In genomic region chr2:167679902-167680430, GRCm38 (mm10) we compare ENCODE assay signal across 8 mouse cellular contexts. TPM values are rescaled to one million over a fixed set of nuclear protein-coding genes. Genes with fewer than 3 reads are reported as not detected.
A peak's percentile ranks its signal among the peaks of the same experiment; 100 is the strongest.
DNase-seq lines count a peak whose midpoint lies in the region; ATAC-seq and TF ChIP-seq lines count a peak whose summit lies in the region.

No protein-coding gene starts in this region.

- 2% methylated on average over 13 of the region's 13 CpGs for WGBS in intestine, embryonic 16.5 days
- WGBS in limb, embryonic 13.5 days, result 3% methylated on average over 13 of the region's 13 CpGs
- 3% methylated on average over 13 of the region's 13 CpGs for WGBS in midbrain, embryonic 14.5 days

- no peak overlapping the region for H3K4me3 ChIP-seq in cortical plate, adult 2 months (ENCODE audit: insufficient read depth, low read length)
- no peak overlapping the region for H3K4me3 ChIP-seq in intestine, embryonic 16.5 days (ENCODE audit: low read length)
- H3K4me3 ChIP-seq in limb, embryonic 13.5 days, result no peak overlapping the region
- H3K4me3 ChIP-seq in midbrain, embryonic 14.5 days (replicated peaks; ENCODE audit: low read depth, low read length), result no peak overlapping the region

- DNase-seq in urinary bladder, adult 2 months (ENCODE audit: low spot score), result peak; percentile 72
- DNase-seq in urinary bladder, postnatal 10 days (ENCODE audit: low spot score), result no peak
- DNase-seq in gastrocnemius, postnatal 14 days, result peak; percentile 83
- DNase-seq in midbrain, embryonic 14.5 days, result peak; percentile 87
- peak; percentile 78 to 86 for DNase-seq in spleen, postnatal 36 days (ENCODE audit: low spot score in 2 of 2)

- no peak for TF ChIP-seq POLR2A in cortical plate, adult 2 months (IDR thresholded peaks at IDR 0.05; ENCODE audit: extremely low read depth, insufficient read depth, low read length)

- intact Hi-C loops in gastrocnemius, postnatal 14 days (cut with DNase I; ENCODE audit: low total_unique reads), result loop anchor here (5.0 to 10.0 kb wide), 3 partner anchors 38 to 325 kb away; partner anchors contain the start of gene Snai1

- no peak overlapping the region for H3K27ac ChIP-seq in cortical plate, adult 2 months (ENCODE audit: insufficient read depth, low read length)
- H3K27ac ChIP-seq in intestine, embryonic 16.5 days (ENCODE audit: low read length), result no peak overlapping the region
- H3K27ac ChIP-seq in limb, embryonic 13.5 days, result no peak overlapping the region
- no peak overlapping the region for H3K27ac ChIP-seq in midbrain, embryonic 14.5 days (replicated peaks; ENCODE audit: low read depth, low read length)

- TF ChIP-seq CTCF in cortical plate, adult 2 months (IDR thresholded peaks at IDR 0.05; ENCODE audit: extremely low read depth, insufficient read depth, low read length), result peak; percentile 76

- H3K4me1 ChIP-seq in cortical plate, adult 2 months (ENCODE audit: control insufficient read depth, insufficient read depth, low read length), result no peaks in the 10 kb centered on the region
- H3K4me1 ChIP-seq in intestine, embryonic 16.5 days (ENCODE audit: control insufficient read depth, insufficient read depth, low read length), result 0 out of 2 replicates have a peak, but pooled peaks cover 4% of the 10 kb centered on the region
- H3K4me1 ChIP-seq in limb, embryonic 13.5 days, result no peaks in the 10 kb centered on the region
- no peaks in the 10 kb centered on the region for H3K4me1 ChIP-seq in midbrain, embryonic 14.5 days (ENCODE audit: control insufficient read depth, insufficient read depth, low read length)

- peak; percentile 76 for ATAC-seq in intestine, embryonic 16.5 days
- ATAC-seq in limb, embryonic 13.5 days (ENCODE audit: low FRiP score, low read depth), result peak; percentile 78
- ATAC-seq in midbrain, embryonic 14.5 days (ENCODE audit: low FRiP score, low TSS enrichment), result peak; percentile 63; the same call in 1 of the 2 replicates

- H3K36me3 ChIP-seq in intestine, embryonic 16.5 days (ENCODE audit: control insufficient read depth, insufficient read depth, low read length), result no peaks in the 10 kb centered on the region
- no peaks in the 10 kb centered on the region for H3K36me3 ChIP-seq in limb, embryonic 13.5 days
- H3K36me3 ChIP-seq in midbrain, embryonic 14.5 days (ENCODE audit: control insufficient read depth, insufficient read depth, low read length), result no peaks in the 10 kb centered on the region

- H3K4me2 ChIP-seq in intestine, embryonic 16.5 days (ENCODE audit: low read depth, low read length), result no peak overlapping the region
- no peak overlapping the region for H3K4me2 ChIP-seq in limb, embryonic 13.5 days (replicated peaks)
- no peak overlapping the region for H3K4me2 ChIP-seq in midbrain, embryonic 14.5 days (ENCODE audit: low read length)

- no peaks in the 10 kb centered on the region for H3K9me3 ChIP-seq in intestine, embryonic 16.5 days (ENCODE audit: control insufficient read depth, low read length)
- no peaks in the 10 kb centered on the region for H3K9me3 ChIP-seq in limb, embryonic 13.5 days
- no peaks in the 10 kb centered on the region for H3K9me3 ChIP-seq in midbrain, embryonic 14.5 days (ENCODE audit: control insufficient read depth, low read length)

- H3K9ac ChIP-seq in intestine, embryonic 16.5 days (ENCODE audit: low read depth, low read length), result no peak overlapping the region
- no peak overlapping the region for H3K9ac ChIP-seq in limb, embryonic 13.5 days
- no peak overlapping the region for H3K9ac ChIP-seq in midbrain, embryonic 14.5 days (replicated peaks; ENCODE audit: low read length)

- no peaks in the 10 kb centered on the region for H3K27me3 ChIP-seq in intestine, embryonic 16.5 days (replicated peaks; ENCODE audit: control insufficient read depth, insufficient read depth, low read length)
- no peaks in the 10 kb centered on the region for H3K27me3 ChIP-seq in limb, embryonic 13.5 days
- no peaks in the 10 kb centered on the region for H3K27me3 ChIP-seq in midbrain, embryonic 14.5 days (ENCODE audit: control insufficient read depth, insufficient read depth, low read length)

RNA-seq across cellular contexts. Expression of gene Cebpb, which starts 8.7 kb away (rescaled TPM):
- 57.1 and 69.7 TPM in 2 replicates for polyA plus RNA-seq in urinary bladder, adult 2 months (2012; rRNA removed)
- 16.7 and 19.4 TPM in 2 replicates for polyA plus RNA-seq in cortical plate, adult 2 months (2012; rRNA removed)
- total RNA-seq in gastrocnemius, postnatal 14 days (2021), result 100 to 1,000 TPM in 1 of 2 experiments, 10 to 100 TPM in 1; 66.9 to 120 TPM
- 0.65 and 0.93 TPM in 2 replicates for polyA plus RNA-seq in intestine, embryonic 16.5 days (2015; fragmentation: Nextera tagmentation; extraction: Ambion mirVana)
- polyA plus RNA-seq in limb, embryonic 13.5 days (2015; fragmentation: Nextera tagmentation; extraction: Ambion mirVana), result 2.3 and 3.4 TPM in 2 replicates
- polyA plus RNA-seq in midbrain, embryonic 14.5 days (2014; fragmentation: Nextera tagmentation; extraction: Ambion mirVana), result 1.4 TPM in 2 replicates

RNA-seq across cellular contexts. Expression of gene Tmem189, which starts 9.7 kb away (rescaled TPM):
- polyA plus RNA-seq in urinary bladder, adult 2 months (2012; rRNA removed), result 46.0 and 48.4 TPM in 2 replicates
- 88.8 and 89.0 TPM in 2 replicates for polyA plus RNA-seq in cortical plate, adult 2 months (2012; rRNA removed)
- total RNA-seq in gastrocnemius, postnatal 14 days (2021), result 10 to 100 TPM; 18.1 to 22.8 TPM
- 28.6 and 33.7 TPM in 2 replicates for polyA plus RNA-seq in intestine, embryonic 16.5 days (2015; fragmentation: Nextera tagmentation; extraction: Ambion mirVana)
- polyA plus RNA-seq in limb, embryonic 13.5 days (2015; fragmentation: Nextera tagmentation; extraction: Ambion mirVana), result 35.7 and 40.1 TPM in 2 replicates
- 28.8 and 29.9 TPM in 2 replicates for polyA plus RNA-seq in midbrain, embryonic 14.5 days (2014; fragmentation: Nextera tagmentation; extraction: Ambion mirVana)

RNA-seq across cellular contexts. Expression of gene Gm20431, which starts 18.7 kb away (rescaled TPM):
- polyA plus RNA-seq in urinary bladder, adult 2 months (2012; rRNA removed), result not detected in 2 replicates
- polyA plus RNA-seq in cortical plate, adult 2 months (2012; rRNA removed), result 0.93 TPM in 1 of 2 replicates, not detected in the other
- total RNA-seq in gastrocnemius, postnatal 14 days (2021), result 10 to 100 TPM; 10.3 to 12.3 TPM
- 2.0 and 3.2 TPM in 2 replicates for polyA plus RNA-seq in intestine, embryonic 16.5 days (2015; fragmentation: Nextera tagmentation; extraction: Ambion mirVana)
- 6.2 and 11.2 TPM in 2 replicates for polyA plus RNA-seq in limb, embryonic 13.5 days (2015; fragmentation: Nextera tagmentation; extraction: Ambion mirVana)
- 8.0 and 11.5 TPM in 2 replicates for polyA plus RNA-seq in midbrain, embryonic 14.5 days (2014; fragmentation: Nextera tagmentation; extraction: Ambion mirVana)

RNA-seq across cellular contexts. Expression of gene Ube2v1, which starts 48.1 kb away (rescaled TPM):
- 111 and 152 TPM in 2 replicates for polyA plus RNA-seq in urinary bladder, adult 2 months (2012; rRNA removed)
- polyA plus RNA-seq in cortical plate, adult 2 months (2012; rRNA removed), result 251 and 267 TPM in 2 replicates
- 100 to 1,000 TPM; 158 to 180 TPM for total RNA-seq in gastrocnemius, postnatal 14 days (2021)
- 273 and 293 TPM in 2 replicates for polyA plus RNA-seq in intestine, embryonic 16.5 days (2015; fragmentation: Nextera tagmentation; extraction: Ambion mirVana)
- 268 and 284 TPM in 2 replicates for polyA plus RNA-seq in limb, embryonic 13.5 days (2015; fragmentation: Nextera tagmentation; extraction: Ambion mirVana)
- polyA plus RNA-seq in midbrain, embryonic 14.5 days (2014; fragmentation: Nextera tagmentation; extraction: Ambion mirVana), result 286 and 299 TPM in 2 replicates
